Mouse (Mus musculus) forebrain, postnatal 0 days (tissue): ENCODE data around the gene Wnk2. TPM values are rescaled to one million over a fixed set of nuclear protein-coding genes. Genes with fewer than 3 reads are reported as not detected.

Experiments
- ATAC-seq: fragments of 200-750 bp; cut with Nextera tagmentation; 2 replicates; pipeline ENCODE4 v1.8.0; 2017; ENCODE audit warnings: mild to moderate bottlenecking, moderate library complexity
- DNase-seq: peaks from one replicate; pipeline ENCODE4 v3.0.0-alpha.2; 2015
- H3K27ac ChIP-seq: fragments of 300-500 bp; sonication (generic); 2 replicates; pipeline ENCODE4 v1.5.1; 2014; ENCODE audit warnings: low read depth, mild to moderate bottlenecking, antibody characterized with exemption, low read length, moderate library complexity, mixed read lengths
- H3K27me3 ChIP-seq: fragments of 300-500 bp; sonication (generic); 2 replicates; pipeline ENCODE4 v1.6.1; 2014; ENCODE audit warnings: mild to moderate bottlenecking, low read length, mixed read lengths; ENCODE audit not compliant: insufficient read depth
- H3K36me3 ChIP-seq: fragments of 300-500 bp; sonication (generic); 2 replicates; pipeline ENCODE4 v1.6.1; 2014; ENCODE audit warnings: mild to moderate bottlenecking, moderate library complexity; ENCODE audit not compliant: insufficient read depth
- H3K4me1 ChIP-seq: fragments of 300-500 bp; sonication (generic); 2 replicates; pipeline ENCODE4 v1.6.1; 2014; ENCODE audit warnings: antibody characterized with exemption; ENCODE audit not compliant: insufficient read depth
- H3K4me2 ChIP-seq: fragments of 300-500 bp; sonication (generic); 2 replicates; pipeline ENCODE4 v1.6.1; 2014; ENCODE audit warnings: low read depth, mild to moderate bottlenecking, moderate library complexity
- H3K4me3 ChIP-seq: fragments of 300-500 bp; sonication (generic); 2 replicates; pipeline ENCODE4 v1.5.1; 2014; ENCODE audit warnings: low read depth, low read length, mixed read lengths
- H3K9ac ChIP-seq: fragments of 300-500 bp; sonication (generic); 2 replicates; pipeline ENCODE4 v1.6.1; 2014; ENCODE audit warnings: mild to moderate bottlenecking
- H3K9me3 ChIP-seq: fragments of 300-500 bp; sonication (generic); 2 replicates; pipeline ENCODE4 v1.6.1; 2016; ENCODE audit warnings: low read length
- CTCF ChIP-seq: sonication (generic); IDR thresholded peaks from 2 replicates; pipeline ENCODE4 v1.5.1; 2016; ENCODE audit warnings: antibody characterized with exemption, control low read depth, low read depth
- WGBS: fragments of 180-500 bp; shearing (Covaris S2); extraction: QIAGEN DNeasy Blood & Tissue Kit; methylation state at CpG from one replicate; pipeline ENCODE4 v1.1.7; 2014; 5-methylcytosine and 5-hydroxymethylcytosine counted together
- polyA plus RNA-seq: library from polyadenylated mRNA; unstranded; fragments of >200 nt; fragmentation: Nextera tagmentation; extraction: Ambion mirVana; gene quantifications from 2 replicates; pipeline ENCODE4 v1.2.1, GENCODE M21; 2015
- total RNA-seq: library from RNA; depleted of rRNA; stranded (reverse); fragments of >200 nt; gene quantifications from 2 replicates; pipeline ENCODE4 v1.2.3, GENCODE M21; 2014

Gene Wnk2
- total and polyA plus RNA-seq, 2 experiments from 2014 or later: 15.2 to 46.6 TPM

- no peaks in the 10 kb centered on the region for H3K36me3 ChIP-seq
- no peaks in the 10 kb centered on the region for H3K27me3 ChIP-seq
- peak; percentile 10 for DNase-seq
- no peaks in the 10 kb centered on the region for H3K9me3 ChIP-seq
- 0 out of 2 replicates have a peak, but pooled peaks have one; percentile 2 for ATAC-seq
- peak overlapping the region; percentile 100 for H3K4me2 ChIP-seq
- peak overlapping the region; percentile 66 for H3K9ac ChIP-seq
- no peak overlapping the region for H3K27ac ChIP-seq
- H3K4me3 ChIP-seq: peak overlapping the region; percentile 74
- peaks cover 6% of the 10 kb centered on the region for H3K4me1 ChIP-seq
- WGBS: 19% methylated on average over 11 of the region's 11 CpGs
- no peak for TF ChIP-seq CTCF
Measured at GRCm38 (mm10) chr13:49186798-49187287, 39.0 kb upstream of the Wnk2 start.

- Histone ChIP-seq H3K4me3 (no peak overlapping the region), H3K27ac (no peak overlapping the region), H3K4me1 (peaks cover 6% of the 10 kb centered on the region), H3K9ac (no peak overlapping the region), H3K27me3 (no peaks in the 10 kb centered on the region), H3K36me3 (no peaks in the 10 kb centered on the region), H3K9me3 (no peaks in the 10 kb centered on the region), H3K4me2 (no peak overlapping the region)
- DNase-seq (no peak), ATAC-seq (no peak)
- WGBS: 60% methylated on average over 5 of the region's 5 CpGs
- no peak for TF ChIP-seq CTCF
Measured at GRCm38 (mm10) chr13:49183646-49184045, 35.8 kb upstream of the Wnk2 start.

- ATAC-seq (no peak), DNase-seq (no peak)
- H3K4me2 ChIP-seq: no peak overlapping the region
- H3K9me3 ChIP-seq: no peaks in the 10 kb centered on the region
- TF ChIP-seq CTCF: no peak
- WGBS: 60% methylated on average over 5 of the region's 5 CpGs
- no peak overlapping the region for H3K4me3 ChIP-seq
- H3K4me1 ChIP-seq: peaks cover 6% of the 10 kb centered on the region
- no peaks in the 10 kb centered on the region for H3K36me3 ChIP-seq
- H3K27me3 ChIP-seq: no peaks in the 10 kb centered on the region
- no peak overlapping the region for H3K9ac ChIP-seq
- H3K27ac ChIP-seq: no peak overlapping the region
Measured at GRCm38 (mm10) chr13:49183161-49183560, 35.3 kb upstream of the Wnk2 start.

- Histone ChIP-seq H3K4me3 (no peak overlapping the region), H3K27me3 (no peaks in the 10 kb centered on the region), H3K4me2 (no peak overlapping the region), H3K9me3 (no peaks in the 10 kb centered on the region), H3K36me3 (no peaks in the 10 kb centered on the region), H3K27ac (no peak overlapping the region), H3K9ac (no peak overlapping the region), H3K4me1 (no peaks in the 10 kb centered on the region)
- WGBS: 98% methylated on average over 3 of the region's 3 CpGs
- no peak for TF ChIP-seq CTCF
- ATAC-seq (no peak), DNase-seq (no peak)
Measured at GRCm38 (mm10) chr13:49181411-49181984, 33.7 kb upstream of the Wnk2 start.

GRCm38 (mm10) chr13:49180691-49181090 lies 32.9 kb upstream of the Wnk2 start:
- H3K4me3 ChIP-seq: no peak overlapping the region
- no peaks in the 10 kb centered on the region for H3K36me3 ChIP-seq
- no peak for TF ChIP-seq CTCF
- ATAC-seq (no peak), DNase-seq (no peak)
- no peaks in the 10 kb centered on the region for H3K4me1 ChIP-seq
- no peak overlapping the region for H3K27ac ChIP-seq
- no peaks in the 10 kb centered on the region for H3K27me3 ChIP-seq
- H3K4me2 ChIP-seq: no peak overlapping the region
- no peak overlapping the region for H3K9ac ChIP-seq
- 63% methylated on average over 1 of the region's 1 CpGs for WGBS
- H3K9me3 ChIP-seq: no peaks in the 10 kb centered on the region

- Histone ChIP-seq H3K27ac (no peak overlapping the region), H3K4me2 (no peak overlapping the region), H3K4me3 (no peak overlapping the region), H3K9ac (no peak overlapping the region), H3K4me1 (no peaks in the 10 kb centered on the region), H3K27me3 (no peaks in the 10 kb centered on the region), H3K36me3 (no peaks in the 10 kb centered on the region), H3K9me3 (no peaks in the 10 kb centered on the region)
- DNase-seq: no peak
- TF ChIP-seq CTCF: no peak
- WGBS: 93% methylated on average over 5 of the region's 5 CpGs
- no peak for ATAC-seq
Measured at GRCm38 (mm10) chr13:49180274-49180673, 32.5 kb upstream of the Wnk2 start.

- ATAC-seq (peak; percentile 93), DNase-seq (peak; percentile 80)
- Histone ChIP-seq H3K36me3 (no peaks in the 10 kb centered on the region), H3K27ac (no peak overlapping the region), H3K4me1 (no peaks in the 10 kb centered on the region), H3K4me3 (no peak overlapping the region), H3K27me3 (no peaks in the 10 kb centered on the region), H3K4me2 (no peak overlapping the region), H3K9ac (0 out of 2 replicates have a peak overlapping the region, but pooled peaks have one; percentile 14), H3K9me3 (no peaks in the 10 kb centered on the region)
- 44% methylated on average over 18 of the region's 19 CpGs for WGBS
- no peak for TF ChIP-seq CTCF
Measured at GRCm38 (mm10) chr13:49178839-49179585, 31.2 kb upstream of the Wnk2 start.
